Mouse (Mus musculus): ENCODE results near the gene Tmem253.

Tmem253 gene

GRCm38 (mm10) chr14:52015445-52016100, at the start of gene Tmem253:
TSS of gene Tmem253 (plus strand) at chr14:52015658.
- no peak for DNase-seq (ENCODE audit: low spot score)

GRCm38 (mm10) chr14:51967400-51967799, 48.1 kb upstream of the Tmem253 start:
- no peak for DNase-seq (ENCODE audit: low spot score)

- no peak for DNase-seq (ENCODE audit: low spot score)
These were observed 36.2 kb upstream of the Tmem253 start for GRCm38 (mm10) chr14:51979252-51979651.

- DNase-seq (ENCODE audit: low spot score) = no peak
These were observed 32.2 kb upstream of the Tmem253 start for GRCm38 (mm10) chr14:51983251-51983650.

- DNase-seq (ENCODE audit: low spot score) = no peak
These were observed 31.6 kb upstream of the Tmem253 start for GRCm38 (mm10) chr14:51983855-51984246.

- DNase-seq (ENCODE audit: low spot score) = no peak
These were observed 30.9 kb upstream of the Tmem253 start, which contains the start of gene Arhgef40 for GRCm38 (mm10) chr14:51984247-51985231. TSS of gene Arhgef40 (plus strand) at chr14:51984719.

- no peak for DNase-seq (ENCODE audit: low spot score)
These were observed 29.9 kb upstream of the Tmem253 start for GRCm38 (mm10) chr14:51985301-51986152.

GRCm38 (mm10) chr14:51986153-51986505, 29.3 kb upstream of the Tmem253 start:
- DNase-seq (ENCODE audit: low spot score) = no peak

GRCm38 (mm10) chr14:51987177-51987576, 28.3 kb upstream of the Tmem253 start:
- no peak for DNase-seq (ENCODE audit: low spot score)

- DNase-seq (ENCODE audit: low spot score) = no peak
These were observed 26.7 kb upstream of the Tmem253 start for GRCm38 (mm10) chr14:51988731-51989130.

- DNase-seq (ENCODE audit: low spot score) = no peak
These were observed 25.9 kb upstream of the Tmem253 start for GRCm38 (mm10) chr14:51989461-51989970.

GRCm38 (mm10) chr14:51994453-51994852, 21.0 kb upstream of the Tmem253 start:
- DNase-seq (ENCODE audit: low spot score) = no peak

GRCm38 (mm10) chr14:51995219-51995871, 20.1 kb upstream of the Tmem253 start:
- no peak for DNase-seq (ENCODE audit: low spot score)

- DNase-seq (ENCODE audit: low spot score) = no peak
These were observed 19.1 kb upstream of the Tmem253 start for GRCm38 (mm10) chr14:51996231-51996841.

- DNase-seq (ENCODE audit: low spot score) = no peak
These were observed 18.6 kb upstream of the Tmem253 start for GRCm38 (mm10) chr14:51996866-51997265.

GRCm38 (mm10) chr14:51997483-51997882, 18.0 kb upstream of the Tmem253 start:
- DNase-seq (ENCODE audit: low spot score) = no peak

GRCm38 (mm10) chr14:52003981-52004495, 11.4 kb upstream of the Tmem253 start:
- DNase-seq (ENCODE audit: low spot score) = no peak

GRCm38 (mm10) chr14:52005141-52005540, 10.3 kb upstream of the Tmem253 start:
- DNase-seq (ENCODE audit: low spot score) = no peak

GRCm38 (mm10) chr14:52005616-52006015, 9.8 kb upstream of the Tmem253 start:
- DNase-seq (ENCODE audit: low spot score) = no peak

GRCm38 (mm10) chr14:52006241-52006640, 9.2 kb upstream of the Tmem253 start:
- DNase-seq (ENCODE audit: low spot score) = no peak

GRCm38 (mm10) chr14:52006771-52007170, 8.7 kb upstream of the Tmem253 start:
- DNase-seq (ENCODE audit: low spot score) = no peak

All from layer of hippocampus, adult 9-10 months (tissue).